Mouse (Mus musculus) neural tube, embryonic 11.5 days (tissue): Measurements from ENCODE around the gene Pvr. TPM values are rescaled to one million over a fixed set of nuclear protein-coding genes. Genes with fewer than 3 reads are reported as not detected.

Source experiments
- polyA plus RNA-seq: library from polyadenylated mRNA; unstranded; fragments of >200 nt; fragmentation: Nextera tagmentation; extraction: Ambion mirVana; gene quantifications from 2 replicates; pipeline ENCODE4 v1.2.1, GENCODE M21; 2014

The Pvr gene
- polyA plus RNA-seq, 1 experiment from 2014 or later = 2.9 TPM

Other genes with a start within 250 kb of the Pvr start
- 0.45 and 0.55 TPM in 2 replicates for gene Apoc2, start 243.2 kb downstream of the Pvr start, polyA plus RNA-seq
- not detected in 2 replicates for gene Gm44805, start 239.7 kb downstream of the Pvr start, polyA plus RNA-seq
- gene Apoc4, start 239.7 kb downstream of the Pvr start, polyA plus RNA-seq = not detected in 2 replicates
- 3.4 and 6.9 TPM in 2 replicates for gene Apoc1, start 228.5 kb downstream of the Pvr start, polyA plus RNA-seq
- 125 and 146 TPM in 2 replicates for gene Apoe, start 222.0 kb downstream of the Pvr start, polyA plus RNA-seq
- gene Tomm40, start 205.7 kb downstream of the Pvr start, polyA plus RNA-seq = 150 and 155 TPM in 2 replicates
- 70.0 and 76.5 TPM in 2 replicates for gene Nectin2, start 170.7 kb downstream of the Pvr start, polyA plus RNA-seq
- 21.1 and 21.7 TPM in 2 replicates for gene Bcam, start 150.1 kb downstream of the Pvr start, polyA plus RNA-seq
- gene Cblc, start 124.4 kb downstream of the Pvr start, polyA plus RNA-seq = 0.45 and 0.53 TPM in 2 replicates
- gene Bcl3, start 98.4 kb downstream of the Pvr start, polyA plus RNA-seq = 1.2 and 1.3 TPM in 2 replicates
- 0.24 and 0.29 TPM in 2 replicates for gene Gm19345, start 69.2 kb downstream of the Pvr start, polyA plus RNA-seq
- not detected in 2 replicates for gene Ceacam16, start 59.9 kb downstream of the Pvr start, polyA plus RNA-seq
- gene Ceacam19, start 33.2 kb downstream of the Pvr start, polyA plus RNA-seq = not detected in 2 replicates
- gene Igsf23, start 29.6 kb upstream of the Pvr start, polyA plus RNA-seq = not detected in 2 replicates
- gene Ceacam20, start 44.3 kb upstream of the Pvr start, polyA plus RNA-seq = not detected in 2 replicates
- gene Nlrp9b, start 70.3 kb upstream of the Pvr start, polyA plus RNA-seq = not detected in 2 replicates
- not detected in 2 replicates for gene Vmn1r91, start 178.5 kb upstream of the Pvr start, polyA plus RNA-seq
- not detected in 2 replicates for gene Gm16442, start 201.4 kb upstream of the Pvr start, polyA plus RNA-seq
- not detected in 2 replicates for gene Vmn1r93, start 217.9 kb upstream of the Pvr start, polyA plus RNA-seq
- gene Vmn1r94, start 247.2 kb upstream of the Pvr start, polyA plus RNA-seq = not detected in 2 replicates